Mouse (Mus musculus): ENCODE measurements around the gene Cfap126.
A peak's percentile ranks its signal among the peaks of the same experiment; 100 is the strongest.
"Not testable (repeated sequence)": the region's sequence is repeated elsewhere in the genome, so short reads cannot be mapped to it uniquely, and the experiment has no call there.

The Cfap126 gene

DNA sequence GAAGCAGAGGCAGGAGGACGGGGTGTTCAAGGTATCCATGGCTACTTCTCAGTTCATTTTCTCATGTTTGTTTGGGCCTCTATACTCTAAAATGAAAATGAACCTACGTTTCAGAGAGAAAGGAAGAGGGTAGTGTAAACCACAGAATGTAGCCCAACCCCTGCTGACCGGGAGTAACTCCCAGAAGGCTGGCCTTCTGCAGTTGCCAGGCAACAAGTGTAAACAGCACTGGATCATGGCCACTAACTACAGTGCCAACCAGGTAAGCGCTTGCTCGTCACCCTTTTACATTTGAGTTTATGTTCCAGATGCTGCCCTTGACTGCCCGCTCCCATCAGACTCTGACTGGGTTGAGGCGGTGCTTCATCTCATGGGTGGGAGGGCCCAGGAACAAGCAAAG is 9.2 kb downstream of the Cfap126 start:
- no peak for DNase-seq (ENCODE audit: low read depth, low spot score)

DNA sequence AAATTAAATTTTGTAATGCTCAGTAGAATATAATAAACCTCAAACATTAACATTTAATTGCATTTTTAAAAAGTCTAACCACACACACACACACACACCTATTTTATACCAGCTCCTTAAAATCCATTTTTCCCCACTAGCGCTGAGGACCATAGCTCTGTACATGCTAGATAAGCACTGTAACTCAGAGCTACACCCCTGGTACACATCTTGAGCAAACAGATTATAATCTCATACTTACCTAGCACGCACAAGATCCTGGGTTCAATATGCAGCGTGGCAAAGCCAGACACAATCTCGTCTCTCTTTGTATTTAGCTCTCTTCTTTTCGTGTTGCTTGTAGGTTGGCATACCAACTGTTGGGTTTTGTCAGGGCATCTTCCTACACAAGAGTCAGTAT is 10.7 kb downstream of the Cfap126 start:
- DNase-seq (ENCODE audit: low read depth, low spot score) = no peak

DNA sequence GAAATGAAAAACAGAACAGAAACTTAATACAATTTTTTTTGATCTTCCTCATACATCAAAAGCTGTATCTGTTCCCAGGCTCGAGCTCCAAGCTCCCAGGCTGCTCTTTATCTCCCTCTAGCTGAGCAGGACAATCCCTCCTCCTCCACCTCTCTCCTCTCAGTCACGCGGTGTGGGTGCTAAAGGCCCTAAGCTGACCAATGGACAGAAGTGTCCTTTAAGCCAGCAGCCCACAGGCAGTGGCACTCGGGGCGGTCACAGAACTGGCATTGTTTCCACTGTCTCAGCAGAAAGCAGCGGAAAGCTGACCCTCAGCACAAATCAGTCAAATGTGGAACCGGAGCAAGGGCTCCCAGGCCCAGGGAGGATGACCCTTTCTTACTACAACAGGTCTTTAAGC is 15.5 kb downstream of the Cfap126 start:
- peak; percentile 58 for DNase-seq (ENCODE audit: low read depth, low spot score)

DNA sequence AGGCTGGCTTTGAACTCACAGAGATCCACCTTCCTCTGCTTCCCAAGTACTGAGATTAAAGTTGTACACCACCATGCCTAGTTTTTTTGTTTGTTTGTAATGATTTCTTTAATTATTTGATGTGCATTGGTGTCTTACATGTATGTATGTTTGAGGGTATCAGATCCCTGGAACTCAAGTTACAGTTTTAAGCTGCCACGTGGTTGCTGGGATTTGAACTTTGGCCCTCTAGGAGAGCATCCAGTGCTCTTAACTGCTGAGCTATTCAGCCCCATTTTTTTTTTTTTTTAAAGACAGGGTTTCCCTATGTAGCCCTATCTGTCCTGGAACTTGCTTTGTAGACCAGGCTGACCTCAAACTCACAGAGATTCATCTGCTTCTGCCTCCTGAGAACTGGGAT is 17.3 kb downstream of the Cfap126 start:
- DNase-seq (ENCODE audit: low read depth, low spot score) = no peak

DNA sequence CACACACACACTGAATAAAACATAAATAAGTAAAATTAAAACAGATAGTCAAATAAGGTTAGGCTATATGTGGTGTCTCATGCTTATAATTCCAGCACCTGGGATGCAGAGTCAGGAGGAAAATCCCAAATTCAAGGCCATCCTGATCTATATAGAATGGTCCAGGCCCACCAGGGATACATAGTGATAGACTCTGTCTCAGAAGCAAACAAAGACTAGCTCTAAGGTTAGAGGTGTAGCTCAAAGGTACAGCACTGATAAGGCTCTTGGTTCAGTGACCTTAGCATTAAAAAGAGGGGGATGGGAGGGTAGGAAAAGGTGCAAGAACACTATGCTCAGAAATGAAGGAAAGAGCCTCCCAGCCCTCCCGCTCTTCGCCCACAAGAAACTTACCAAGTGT is 21.9 kb downstream of the Cfap126 start:
- no peak for DNase-seq (ENCODE audit: low read depth, low spot score)

DNA sequence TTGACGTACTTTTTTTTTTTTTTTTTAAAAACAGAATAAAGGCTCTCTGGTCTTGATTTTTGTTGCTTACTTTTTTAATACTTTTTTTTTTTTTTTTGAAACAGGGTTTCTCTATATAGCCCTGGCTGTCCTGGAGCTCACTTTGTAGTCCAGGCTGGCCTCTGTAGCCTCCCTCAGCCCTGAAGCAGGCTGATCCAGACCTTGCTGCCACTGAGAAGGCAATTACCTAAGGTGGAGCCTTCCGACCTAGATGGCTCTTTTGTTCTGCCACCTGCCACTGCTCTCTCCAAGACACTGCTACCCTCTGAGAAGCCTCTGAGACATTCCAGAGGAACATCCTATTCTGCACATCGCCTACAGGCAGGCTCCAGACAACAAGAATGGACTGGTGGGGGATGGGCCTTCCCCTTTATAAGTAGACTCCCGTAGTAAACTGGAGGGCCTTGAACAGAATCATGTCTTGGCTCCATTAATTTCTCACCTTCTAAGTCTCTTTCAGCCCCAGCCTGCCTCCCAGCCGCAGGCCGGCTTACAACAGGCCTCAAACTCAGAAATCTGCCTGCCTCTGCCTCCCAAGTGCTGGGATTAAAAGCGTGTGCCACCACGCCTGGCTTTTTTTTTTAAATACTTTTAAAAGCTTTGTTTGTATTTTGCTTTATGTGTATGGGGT is 23.9 kb downstream of the Cfap126 start:
- DNase-seq (ENCODE audit: low read depth, low spot score) = not testable (repeated sequence)

DNA sequence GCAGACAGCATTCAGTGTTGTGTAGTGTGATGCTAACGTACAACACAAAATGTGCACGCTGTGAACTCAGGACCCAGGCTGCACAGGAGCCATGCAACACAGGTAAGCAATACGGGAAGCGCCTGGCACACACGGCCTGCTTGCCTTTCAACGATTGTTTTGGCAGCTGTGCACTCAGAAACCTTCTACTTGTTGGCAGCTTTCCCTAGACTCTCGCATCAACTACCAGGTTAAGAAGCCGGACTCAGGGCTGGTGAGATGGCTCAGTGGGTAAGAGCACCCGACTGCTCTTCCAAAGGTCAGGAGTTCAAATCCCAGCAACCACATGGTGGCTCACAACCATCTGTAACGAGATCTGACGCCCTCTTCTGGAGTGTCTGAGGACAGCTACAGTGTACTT is 29.3 kb downstream of the Cfap126 start:
- not testable (repeated sequence) for DNase-seq (ENCODE audit: low read depth, low spot score)

DNA sequence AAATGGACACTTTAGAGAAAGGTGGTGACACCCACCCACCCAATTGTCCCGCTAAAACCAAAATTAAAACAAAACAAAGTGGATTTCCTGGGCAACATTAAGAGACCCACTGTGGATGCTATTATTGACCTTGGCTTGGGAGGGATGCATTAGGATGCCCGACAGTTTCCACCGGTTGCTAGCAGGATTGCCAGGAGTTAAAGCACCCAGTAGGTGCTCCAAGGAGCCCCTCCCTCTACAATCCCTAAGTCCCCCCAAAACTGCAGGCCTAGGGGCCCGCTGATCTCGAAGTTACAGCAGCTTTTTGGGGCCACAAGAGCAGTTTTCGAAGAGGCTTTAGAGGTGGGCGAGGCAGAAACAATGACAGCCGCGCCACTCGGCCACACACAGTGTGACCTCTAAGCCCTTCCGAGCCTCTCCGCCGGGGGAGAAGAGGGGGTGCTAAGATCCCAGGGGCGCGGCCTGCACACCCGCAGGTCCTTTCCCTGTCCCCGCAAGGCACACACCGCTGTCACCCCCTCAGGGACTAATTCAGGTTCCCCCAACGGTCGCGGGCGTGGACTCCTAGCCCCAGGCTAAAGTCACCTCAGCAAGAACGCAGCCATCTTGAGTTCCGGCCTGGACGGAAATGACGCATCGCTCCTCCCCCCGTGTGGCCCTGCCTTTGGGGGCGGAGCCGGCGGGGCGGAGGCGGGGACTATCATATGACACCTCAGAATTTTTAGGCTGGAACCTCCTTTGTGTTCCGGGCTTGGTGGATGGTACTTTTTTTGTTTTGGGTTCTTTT is 36.4 kb downstream of the Cfap126 start, which contains the start of the genes Sdhc and Mpz:
Sdhc (minus strand) TSS at position 630 of the 787 bp plus-strand sequence.
Mpz (plus strand) TSS at position 738 of the 787 bp plus-strand sequence.
- DNase-seq (ENCODE audit: low read depth, low spot score) = peak; percentile 89

DNA sequence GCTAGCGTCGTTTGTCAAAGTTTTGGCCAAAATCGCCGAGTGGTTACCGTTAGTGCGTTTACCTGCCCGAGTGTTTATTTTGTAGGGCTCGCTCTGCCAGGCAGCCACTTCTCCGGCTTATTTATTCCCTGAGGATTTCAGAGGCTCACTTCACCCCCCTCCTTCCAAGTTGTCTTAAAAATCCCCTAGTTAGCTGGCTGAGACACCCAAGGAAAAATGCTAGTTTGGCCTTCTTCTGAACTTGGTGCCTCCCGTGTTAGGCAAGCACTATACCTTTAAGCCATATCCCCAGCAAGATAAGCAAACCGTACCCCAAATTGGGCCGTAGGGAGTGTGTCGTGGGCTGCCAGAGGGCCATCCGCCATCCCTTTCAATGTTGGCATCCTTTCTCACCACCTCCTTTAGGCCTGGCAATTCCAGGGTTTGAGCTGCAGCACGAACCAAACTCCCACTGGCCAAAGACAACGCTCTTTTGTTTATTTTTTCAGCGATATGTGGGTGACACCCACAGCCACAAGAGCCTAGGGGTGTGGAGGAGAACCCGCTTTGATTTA is 37.2 kb downstream of the Cfap126 start:
- DNase-seq (ENCODE audit: low read depth, low spot score) = no peak

DNA sequence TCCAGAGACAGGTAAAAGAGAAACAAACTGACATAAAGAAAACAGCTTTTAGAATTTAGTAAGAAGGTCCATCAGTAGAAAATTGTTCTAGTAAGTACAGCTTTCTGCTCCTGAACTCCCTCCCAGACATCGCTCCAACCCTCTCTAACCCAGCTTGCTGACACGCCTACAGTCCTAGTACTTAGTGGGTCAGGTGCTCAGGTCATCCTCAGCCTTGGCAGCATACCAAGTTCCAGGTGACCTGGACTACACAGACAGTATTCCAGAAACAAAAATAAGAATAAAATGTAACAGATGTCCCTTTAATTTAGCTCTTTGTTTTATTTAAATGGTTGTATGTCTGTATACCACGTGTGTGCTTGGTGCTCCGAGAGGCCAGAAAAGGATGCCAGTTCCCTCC is 38.2 kb downstream of the Cfap126 start:
- DNase-seq (ENCODE audit: low read depth, low spot score) = no peak

DNA sequence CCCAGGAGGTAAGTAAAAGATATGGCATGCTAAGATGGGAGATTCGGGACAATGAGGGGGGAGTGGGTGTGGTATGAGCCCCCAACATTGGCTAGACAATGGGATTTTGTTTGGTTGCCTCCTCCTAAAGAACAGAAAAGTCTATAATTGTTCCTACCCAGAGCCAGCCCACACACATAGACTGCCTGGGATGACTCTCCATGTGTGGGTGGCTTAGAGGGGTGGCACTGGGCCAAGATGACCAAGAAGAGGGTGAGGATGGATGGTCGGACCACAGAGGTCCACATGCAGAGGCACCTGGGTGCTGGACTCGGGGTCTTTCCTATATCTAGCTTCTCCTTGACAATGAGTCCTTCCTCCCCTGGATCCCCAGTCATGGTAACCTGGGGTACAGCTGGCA is 42.9 kb downstream of the Cfap126 start:
- DNase-seq (ENCODE audit: low read depth, low spot score) = no peak

DNA sequence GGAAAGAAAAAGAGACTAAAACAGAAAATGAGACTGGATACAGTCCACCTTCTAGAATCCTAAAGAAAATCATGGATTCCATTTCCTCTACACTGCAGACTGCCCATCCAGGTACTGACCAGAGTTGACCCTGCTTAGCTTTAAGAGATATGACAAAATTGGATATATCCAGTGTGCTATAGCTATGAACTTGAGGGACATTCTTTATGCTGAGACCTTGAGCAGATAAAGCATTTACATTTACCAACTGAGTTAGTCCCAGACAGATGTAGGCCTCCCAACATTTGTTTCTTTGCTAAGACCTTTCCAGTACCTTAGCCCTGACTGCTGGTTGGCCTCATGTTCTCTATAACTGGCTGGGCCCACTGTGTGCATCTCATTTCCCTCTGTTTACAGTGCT is 44.2 kb downstream of the Cfap126 start:
- no peak for DNase-seq (ENCODE audit: low read depth, low spot score)

DNA sequence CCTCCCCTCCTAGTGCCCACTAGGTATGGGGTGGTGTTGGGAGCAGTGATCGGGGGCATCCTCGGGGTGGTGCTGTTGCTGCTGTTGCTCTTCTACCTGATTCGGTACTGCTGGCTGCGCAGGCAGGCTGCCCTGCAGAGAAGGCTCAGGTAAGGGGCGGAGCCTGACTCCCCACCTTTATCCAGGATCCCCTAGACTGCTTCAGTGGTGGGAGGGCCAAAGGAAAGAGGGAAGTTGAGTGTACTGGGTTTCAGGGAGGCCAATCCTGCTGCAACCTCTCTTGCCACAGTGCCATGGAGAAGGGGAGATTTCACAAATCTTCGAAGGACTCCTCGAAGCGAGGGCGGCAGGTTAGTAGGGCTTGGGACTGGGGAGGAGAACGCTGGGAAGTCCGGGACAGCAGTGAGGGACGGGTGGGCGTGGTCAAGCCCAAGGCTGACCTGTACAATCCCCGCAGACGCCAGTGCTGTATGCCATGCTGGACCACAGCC is 45.8 kb downstream of the Cfap126 start:
- DNase-seq (ENCODE audit: low read depth, low spot score) = no peak

DNA sequence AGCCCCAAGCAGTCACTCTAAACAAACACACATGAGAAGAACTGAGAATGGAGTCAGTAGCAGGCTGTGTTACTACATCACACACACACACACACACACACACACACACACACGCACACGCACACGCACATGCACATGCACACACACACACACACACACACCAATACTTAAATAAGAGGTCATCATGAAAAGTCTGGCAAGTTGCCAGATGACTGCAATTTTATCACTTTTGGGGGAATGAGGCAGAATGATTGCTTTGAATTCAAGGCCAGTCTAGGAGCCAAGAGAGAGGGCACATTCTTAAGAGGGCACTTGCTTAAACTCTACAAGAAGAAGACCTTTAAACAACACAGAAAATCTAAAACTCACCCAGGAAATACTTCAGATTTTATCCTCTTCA is 48.8 kb downstream of the Cfap126 start:
- DNase-seq (ENCODE audit: low read depth, low spot score) = no peak

DNA sequence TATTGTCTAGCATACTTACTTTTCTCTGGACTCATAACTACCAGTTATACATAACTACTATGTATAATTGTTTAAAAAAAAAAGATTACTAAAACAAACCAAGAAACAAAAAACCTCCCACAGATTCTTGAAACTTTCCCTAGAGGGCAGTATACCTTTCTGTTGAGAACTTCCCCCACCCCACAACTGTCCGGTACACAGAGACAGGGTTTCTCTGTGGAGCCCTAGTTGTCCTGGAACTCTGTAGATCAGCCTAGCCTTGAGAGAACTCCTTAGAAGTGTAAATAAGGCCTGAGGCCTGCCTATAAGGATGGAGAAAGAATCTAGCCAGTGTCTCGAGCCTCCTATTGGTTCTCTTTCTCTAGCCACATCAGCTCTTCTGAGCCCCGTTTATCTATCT is 50.5 kb downstream of the Cfap126 start:
- DNase-seq (ENCODE audit: low read depth, low spot score) = no peak

DNA sequence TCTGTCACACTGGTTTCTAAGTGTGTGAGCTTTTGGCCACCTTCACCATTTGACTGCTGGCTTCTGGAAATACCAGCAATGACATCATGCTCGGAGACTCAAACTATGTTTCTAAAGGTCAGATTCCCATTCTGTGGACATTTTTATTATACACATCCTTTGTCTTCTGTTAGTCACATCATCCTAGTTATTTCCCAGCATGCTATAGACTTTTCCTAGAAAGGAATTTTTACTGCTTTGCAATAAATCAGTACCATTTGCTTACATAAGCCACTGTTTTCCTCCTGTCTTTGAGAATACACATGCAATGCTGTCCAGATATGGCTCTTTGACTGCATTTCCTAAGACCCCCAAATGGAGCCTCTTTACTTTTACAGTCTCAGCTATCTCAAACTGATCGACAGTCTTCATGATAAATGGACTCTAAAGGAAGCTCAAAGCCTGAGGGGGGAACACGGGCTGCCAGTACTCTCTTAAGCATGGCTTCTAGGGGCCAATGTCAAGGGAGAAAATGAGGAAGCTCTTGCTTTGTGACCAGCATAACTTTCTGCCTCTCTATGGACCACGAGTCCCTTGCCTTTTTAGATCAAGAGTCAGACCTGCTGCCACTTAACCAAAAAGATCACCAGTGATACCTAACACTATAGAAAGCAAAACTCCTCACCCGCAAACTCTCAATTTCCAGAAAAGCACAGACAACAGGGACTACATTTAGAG is 52.1 kb downstream of the Cfap126 start:
- no peak for DNase-seq (ENCODE audit: low read depth, low spot score)

DNA sequence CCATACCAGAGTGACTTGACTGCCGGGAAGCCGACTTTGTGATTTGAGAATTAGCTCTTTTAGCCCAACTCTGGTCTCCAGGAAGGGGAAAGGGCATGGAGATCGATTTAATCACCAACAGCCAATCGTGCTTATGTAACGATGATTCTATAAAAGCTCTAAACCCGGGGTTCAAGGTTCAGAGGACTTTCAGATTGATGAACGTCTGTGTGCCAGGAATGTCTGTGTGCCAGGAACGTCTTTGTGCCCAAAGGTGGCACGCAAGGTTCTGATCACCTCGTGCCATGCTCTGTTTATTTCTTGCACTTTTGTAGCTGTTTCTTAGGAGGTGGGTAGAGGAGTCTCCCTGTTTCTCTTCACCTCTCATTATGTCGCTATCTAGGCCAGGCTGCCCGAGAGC is 55.2 kb downstream of the Cfap126 start:
- no peak for DNase-seq (ENCODE audit: low read depth, low spot score)

DNA sequence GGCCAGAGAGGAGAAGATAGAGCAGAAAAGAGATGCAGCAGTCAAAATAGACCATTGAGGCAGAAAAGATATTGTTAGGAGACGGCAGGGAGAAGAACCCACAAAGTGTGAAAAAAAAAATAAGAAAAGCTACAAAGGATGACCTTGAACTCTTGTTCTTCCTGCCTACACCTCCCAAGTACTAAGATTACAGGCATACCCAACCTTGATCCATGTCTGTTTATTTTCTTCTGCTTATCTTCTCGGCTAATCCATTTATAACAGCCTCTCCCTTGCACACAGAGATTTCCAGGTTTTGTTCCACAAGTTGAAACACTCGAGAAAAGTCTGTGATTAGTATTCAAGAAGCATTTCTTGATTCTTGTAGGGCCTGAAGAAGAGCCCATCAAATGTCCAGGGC is 56.2 kb downstream of the Cfap126 start:
- DNase-seq (ENCODE audit: low read depth, low spot score) = no peak

DNA sequence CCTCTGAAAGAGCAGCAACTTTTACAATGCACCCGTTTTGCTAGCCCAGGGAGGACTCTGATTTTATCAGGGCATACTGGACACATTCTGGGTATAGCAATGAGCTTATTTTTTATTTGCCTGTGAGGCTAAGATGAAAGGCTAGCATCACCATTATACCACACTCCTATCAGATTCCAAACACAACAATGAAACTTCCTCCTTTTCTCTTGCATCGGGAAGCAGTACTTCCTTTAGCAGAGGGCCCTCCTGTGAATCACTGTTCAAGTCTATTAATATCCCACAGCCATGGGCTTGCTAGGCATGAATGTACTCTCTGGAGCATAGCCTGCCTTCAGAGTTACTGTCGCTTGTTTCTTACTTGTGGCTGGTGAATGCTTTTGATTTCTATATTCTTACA is 57.4 kb downstream of the Cfap126 start:
- no peak for DNase-seq (ENCODE audit: low read depth, low spot score)

DNA sequence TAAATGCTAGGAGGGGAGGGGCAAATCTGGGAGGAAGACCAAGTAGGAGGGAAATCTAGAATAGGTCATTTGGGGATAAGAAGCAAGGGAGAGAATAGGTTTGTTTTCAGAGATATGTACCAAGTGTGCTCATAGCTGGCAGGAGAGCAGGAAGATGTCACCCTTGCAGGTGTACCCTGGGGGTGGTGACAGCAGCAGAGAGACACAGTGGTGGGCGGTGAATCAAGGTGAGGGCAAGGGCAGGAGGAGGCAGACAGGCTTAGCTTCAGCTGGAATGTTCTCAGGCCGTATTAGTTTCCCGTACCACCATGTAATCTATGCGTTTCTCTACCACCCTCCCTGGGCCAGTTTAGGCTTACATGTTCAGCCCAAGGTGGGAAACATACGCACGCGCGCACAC is 59.1 kb downstream of the Cfap126 start:
- no peak for DNase-seq (ENCODE audit: low read depth, low spot score)
